Mouse (Mus musculus) embryonic facial prominence, embryonic 11.5 days (tissue): ENCODE data around the gene Mapk14. TPM values are rescaled to one million over a fixed set of nuclear protein-coding genes. Genes with fewer than 3 reads are reported as not detected.

ENCODE experiments used
- ATAC-seq: fragments of 200-750 bp; cut with Nextera tagmentation; replicated peaks from 2 replicates; pipeline ENCODE4 v1.8.0; 2017; ENCODE audit warnings: low read depth; ENCODE audit not compliant: insufficient number of reproducible peaks, low FRiP score, low TSS enrichment
- DNase-seq: peaks from one replicate; pipeline ENCODE4 v3.0.0-alpha.2; 2015; ENCODE audit warnings: low spot score
- H3K27ac ChIP-seq: fragments of 300-500 bp; sonication (generic); replicated peaks from 2 replicates; pipeline ENCODE4 v1.5.1; 2014; ENCODE audit warnings: mild to moderate bottlenecking, low read depth, low read length, control low read depth
- H3K27me3 ChIP-seq: fragments of 300-500 bp; sonication (generic); 2 replicates; pipeline ENCODE4 v1.6.1; 2014; ENCODE audit warnings: mild to moderate bottlenecking, low read length, moderate library complexity, mixed read lengths; ENCODE audit not compliant: control insufficient read depth, insufficient read depth
- H3K36me3 ChIP-seq: fragments of 300-500 bp; sonication (generic); replicated peaks from 2 replicates; pipeline ENCODE4 v1.6.1; 2014; ENCODE audit warnings: low read depth, mild to moderate bottlenecking, low read length, moderate library complexity, mixed read lengths; ENCODE audit not compliant: control insufficient read depth, insufficient read depth
- H3K4me1 ChIP-seq: fragments of 300-500 bp; sonication (generic); 2 replicates; pipeline ENCODE4 v1.6.1; 2014; ENCODE audit warnings: low read length, mixed read lengths; ENCODE audit not compliant: control insufficient read depth, insufficient read depth
- H3K4me2 ChIP-seq: fragments of 300-500 bp; sonication (generic); 2 replicates; pipeline ENCODE4 v1.6.1; 2014; ENCODE audit warnings: low read depth, mild to moderate bottlenecking, control low read depth, low read length, moderate library complexity
- H3K4me3 ChIP-seq: fragments of 300-500 bp; sonication (generic); 2 replicates; pipeline ENCODE4 v1.5.1; 2014; ENCODE audit warnings: low read depth, low read length, control low read depth
- H3K9ac ChIP-seq: fragments of 300-500 bp; sonication (generic); replicated peaks from 2 replicates; pipeline ENCODE4 v1.6.1; 2014; ENCODE audit warnings: mild to moderate bottlenecking, control low read depth, low read length
- H3K9me3 ChIP-seq: fragments of 300-500 bp; sonication (generic); replicated peaks from 2 replicates; pipeline ENCODE4 v1.6.1; 2016; ENCODE audit warnings: mild to moderate bottlenecking, low read length, inconsistent platforms, mixed read lengths; ENCODE audit not compliant: control insufficient read depth
- WGBS: fragments of 180-500 bp; shearing (Covaris S2); extraction: QIAGEN DNeasy Blood & Tissue Kit; methylation state at CpG from one replicate; pipeline ENCODE4 v1.1.7; 2014; 5-methylcytosine and 5-hydroxymethylcytosine counted together
- polyA plus RNA-seq: library from polyadenylated mRNA; unstranded; fragments of >200 nt; fragmentation: Nextera tagmentation; extraction: Ambion mirVana; gene quantifications from 2 replicates; pipeline ENCODE4 v1.2.1, GENCODE M21; 2014

Mapk14 gene
- polyA plus RNA-seq, 1 experiment from 2014 or later = 53.0 TPM

GRCm38 (mm10) chr17:28682311-28683084 lies 8.6 kb upstream of the Mapk14 start:
- Histone ChIP-seq H3K27me3 (no peaks in the 10 kb centered on the region), H3K4me2 (no peak overlapping the region), H3K27ac (no peak overlapping the region; the same call in 1 of the 2 replicates), H3K9ac (no peak overlapping the region), H3K9me3 (no peaks in the 10 kb centered on the region), H3K4me3 (no peak overlapping the region), H3K4me1 (no peaks in the 10 kb centered on the region), H3K36me3 (no peaks in the 10 kb centered on the region)
- 74% methylated on average over 13 of the region's 13 CpGs for WGBS
- DNase-seq (no peak), ATAC-seq (no peak)

GRCm38 (mm10) chr17:28683601-28684000 lies 7.5 kb upstream of the Mapk14 start:
- WGBS = 63% methylated on average over 1 of the region's 1 CpGs
- DNase-seq (no peak), ATAC-seq (no peak)
- Histone ChIP-seq H3K4me3 (no peak overlapping the region), H3K4me1 (no peaks in the 10 kb centered on the region), H3K4me2 (no peak overlapping the region), H3K27ac (no peak overlapping the region), H3K36me3 (no peaks in the 10 kb centered on the region), H3K9me3 (no peaks in the 10 kb centered on the region), H3K9ac (no peak overlapping the region), H3K27me3 (no peaks in the 10 kb centered on the region)

- Histone ChIP-seq H3K9ac (no peak overlapping the region), H3K4me2 (no peak overlapping the region), H3K9me3 (no peaks in the 10 kb centered on the region), H3K27ac (no peak overlapping the region), H3K27me3 (peaks cover 2% of the 10 kb centered on the region; the same call in 1 of the 2 replicates), H3K4me3 (no peak overlapping the region), H3K36me3 (no peaks in the 10 kb centered on the region), H3K4me1 (peaks cover 2% of the 10 kb centered on the region; the same call in 1 of the 2 replicates)
- WGBS = 76% methylated on average over 19 of the region's 19 CpGs
- DNase-seq (no peak), ATAC-seq (no peak)
These were observed 6.5 kb upstream of the Mapk14 start for GRCm38 (mm10) chr17:28684631-28685030.

GRCm38 (mm10) chr17:28687354-28687753 lies 3.8 kb upstream of the Mapk14 start:
- peaks cover 3% of the 10 kb centered on the region; the same call in 1 of the 2 replicates for H3K27me3 ChIP-seq
- H3K4me3 ChIP-seq = no peak overlapping the region
- H3K4me2 ChIP-seq = no peak overlapping the region
- no peaks in the 10 kb centered on the region for H3K36me3 ChIP-seq
- H3K9me3 ChIP-seq = no peaks in the 10 kb centered on the region
- H3K4me1 ChIP-seq = peaks cover 4% of the 10 kb centered on the region; the same call in 1 of the 2 replicates
- WGBS = 51% methylated on average over 4 of the region's 4 CpGs
- H3K27ac ChIP-seq = no peak overlapping the region
- no peak for DNase-seq
- no peak overlapping the region for H3K9ac ChIP-seq
- ATAC-seq = no peak

- H3K4me1 ChIP-seq = peaks cover 4% of the 10 kb centered on the region
- H3K27me3 ChIP-seq = peaks cover 3% of the 10 kb centered on the region; the same call in 1 of the 2 replicates
- no peaks in the 10 kb centered on the region for H3K9me3 ChIP-seq
- H3K27ac ChIP-seq = no peak within 1 kb of the TSS
- peak within 1 kb of the TSS; percentile 86 for H3K4me2 ChIP-seq
- H3K36me3 ChIP-seq = no peaks in the 10 kb centered on the region
- peak within 1 kb of the TSS; percentile 68 for H3K9ac ChIP-seq
- WGBS = 9% methylated on average over 40 of the region's 40 CpGs
- ATAC-seq (no peak), DNase-seq (peak; percentile 34)
- H3K4me3 ChIP-seq = peak within 1 kb of the TSS; percentile 98
These were observed 1.4 kb upstream of the Mapk14 start, which contains the start of gene Slc26a8 for GRCm38 (mm10) chr17:28689586-28690283. Slc26a8 (minus strand) TSS chr17:28690233.

GRCm38 (mm10) chr17:28691687-28692340 lies 685 bp downstream of the Mapk14 start:
- H3K27ac ChIP-seq = peak overlapping the region; percentile 92
- peak; percentile 61 for ATAC-seq
- peak; percentile 52 for DNase-seq
- under 1% methylated on average over 53 of the region's 53 CpGs for whole genome bisulfite sequencing
- peak overlapping the region; percentile 98 for H3K4me3 ChIP-seq
- peaks cover 4% of the 10 kb centered on the region for H3K4me1 ChIP-seq
- no peaks in the 10 kb centered on the region for H3K9me3 ChIP-seq
- no peaks in the 10 kb centered on the region for H3K36me3 ChIP-seq
- H3K27me3 ChIP-seq = peaks cover 3% of the 10 kb centered on the region; the same call in 1 of the 2 replicates
- peak overlapping the region; percentile 70 for H3K4me2 ChIP-seq
- H3K9ac ChIP-seq = peak overlapping the region; percentile 93

GRCm38 (mm10) chr17:28692341-28692710 lies 1.2 kb downstream of the Mapk14 start:
- peak overlapping the region; percentile 70 for H3K4me2 ChIP-seq
- ATAC-seq = no peak
- peaks cover 3% of the 10 kb centered on the region; the same call in 1 of the 2 replicates for H3K27me3 ChIP-seq
- peak; percentile 44 for DNase-seq
- peak overlapping the region; percentile 98 for H3K4me3 ChIP-seq
- no peaks in the 10 kb centered on the region for H3K36me3 ChIP-seq
- H3K9me3 ChIP-seq = no peaks in the 10 kb centered on the region
- under 1% methylated on average over 18 of the region's 18 CpGs for WGBS
- H3K4me1 ChIP-seq = peaks cover 4% of the 10 kb centered on the region
- no peak overlapping the region for H3K27ac ChIP-seq
- peak overlapping the region; percentile 93 for H3K9ac ChIP-seq
